Mouse (Mus musculus): ENCODE results near the gene Odf4.
"Not testable (repeated sequence)": the region's sequence is repeated elsewhere in the genome, so short reads cannot be mapped to it uniquely, and the experiment has no call there.

Odf4 gene

GRCm38 (mm10) chr11:68926981-68927380, at the start of gene Odf4:
TSS of gene Odf4 (minus strand) at chr11:68927081.
- no peak for DNase-seq (ENCODE audit: low read depth, low spot score)

GRCm38 (mm10) chr11:68975601-68976000, 48.7 kb upstream of the Odf4 start:
- no peak for DNase-seq (ENCODE audit: low read depth, low spot score)

GRCm38 (mm10) chr11:68975085-68975484, 48.2 kb upstream of the Odf4 start, which contains the start of gene Rangrf:
TSS of gene Rangrf (minus strand) at chr11:68975185.
- no peak for DNase-seq (ENCODE audit: low read depth, low spot score)

GRCm38 (mm10) chr11:68974059-68974450, 47.2 kb upstream of the Odf4 start:
- DNase-seq (ENCODE audit: low read depth, low spot score): peak; percentile 61

GRCm38 (mm10) chr11:68973250-68974058, 46.6 kb upstream of the Odf4 start:
- DNase-seq (ENCODE audit: low read depth, low spot score): peak; percentile 59

GRCm38 (mm10) chr11:68970232-68970631, 43.4 kb upstream of the Odf4 start:
- DNase-seq (ENCODE audit: low read depth, low spot score): no peak

GRCm38 (mm10) chr11:68968752-68969151, 41.9 kb upstream of the Odf4 start:
- no peak for DNase-seq (ENCODE audit: low read depth, low spot score)

- DNase-seq (ENCODE audit: low read depth, low spot score): peak; percentile 72
Measured at GRCm38 (mm10) chr11:68967337-68968282, 40.7 kb upstream of the Odf4 start, which contains the start of gene Slc25a35. TSS of gene Slc25a35 (plus strand) at chr11:68968131.

GRCm38 (mm10) chr11:68966554-68966953, 39.7 kb upstream of the Odf4 start:
- DNase-seq (ENCODE audit: low read depth, low spot score): no peak

- peak; percentile 37 for DNase-seq (ENCODE audit: low read depth, low spot score)
Measured at GRCm38 (mm10) chr11:68965845-68966244, 39.0 kb upstream of the Odf4 start.

- no peak for DNase-seq (ENCODE audit: low read depth, low spot score)
Measured at GRCm38 (mm10) chr11:68965050-68965449, 38.2 kb upstream of the Odf4 start.

- DNase-seq (ENCODE audit: low read depth, low spot score): no peak
Measured at GRCm38 (mm10) chr11:68963405-68963804, 36.5 kb upstream of the Odf4 start.

- not testable (repeated sequence) for DNase-seq (ENCODE audit: low read depth, low spot score)
Measured at GRCm38 (mm10) chr11:68962159-68962558, 35.3 kb upstream of the Odf4 start.

GRCm38 (mm10) chr11:68961596-68961995, 34.7 kb upstream of the Odf4 start:
- no peak for DNase-seq (ENCODE audit: low read depth, low spot score)

GRCm38 (mm10) chr11:68957971-68958370, 31.1 kb upstream of the Odf4 start:
- no peak for DNase-seq (ENCODE audit: low read depth, low spot score)

- no peak for DNase-seq (ENCODE audit: low read depth, low spot score)
Measured at GRCm38 (mm10) chr11:68957308-68957707, 30.4 kb upstream of the Odf4 start, which contains the start of gene Arhgef15. TSS of gene Arhgef15 (minus strand) at chr11:68957480.

- DNase-seq (ENCODE audit: low read depth, low spot score): no peak
Measured at GRCm38 (mm10) chr11:68956697-68957096, 29.8 kb upstream of the Odf4 start.

- DNase-seq (ENCODE audit: low read depth, low spot score): no peak
Measured at GRCm38 (mm10) chr11:68956107-68956506, 29.2 kb upstream of the Odf4 start.

GRCm38 (mm10) chr11:68955473-68955872, 28.6 kb upstream of the Odf4 start:
- no peak for DNase-seq (ENCODE audit: low read depth, low spot score)

GRCm38 (mm10) chr11:68954408-68954807, 27.5 kb upstream of the Odf4 start:
- no peak for DNase-seq (ENCODE audit: low read depth, low spot score)

GRCm38 (mm10) chr11:68953903-68954302, 27.0 kb upstream of the Odf4 start:
- DNase-seq (ENCODE audit: low read depth, low spot score): no peak

- no peak for DNase-seq (ENCODE audit: low read depth, low spot score)
Measured at GRCm38 (mm10) chr11:68947542-68947993, 20.7 kb upstream of the Odf4 start.
